Mouse (Mus musculus) right cerebral cortex, postnatal 14 days (tissue): ENCODE measurements around the gene Nudt9.
"Not testable (repeated sequence)": the region's sequence is repeated elsewhere in the genome, so short reads cannot be mapped to it uniquely, and the experiment has no call there.

Experiments
- DNase-seq: peaks from one replicate; pipeline ENCODE4 v3.0.0; 2022

Gene Nudt9

GRCm38 (mm10) chr5:104046256-104047199 is at the start of gene Nudt9:
TSS of gene Nudt9 (plus strand) at chr5:104046306.
- peak; percentile 99 for DNase-seq

GRCm38 (mm10) chr5:103998739-103999138 is 47.4 kb upstream of the Nudt9 start:
- no peak for DNase-seq

GRCm38 (mm10) chr5:103999738-104000137 is 46.4 kb upstream of the Nudt9 start:
- peak; percentile 88 for DNase-seq

GRCm38 (mm10) chr5:104002549-104003255 is 43.4 kb upstream of the Nudt9 start:
- no peak for DNase-seq

GRCm38 (mm10) chr5:104003256-104003931 is 42.7 kb upstream of the Nudt9 start:
- DNase-seq, result no peak

- DNase-seq, result no peak
These were observed 42.2 kb upstream of the Nudt9 start for GRCm38 (mm10) chr5:104003955-104004354.

- DNase-seq, result no peak
These were observed 39.3 kb upstream of the Nudt9 start for GRCm38 (mm10) chr5:104006811-104007210.

GRCm38 (mm10) chr5:104007801-104008200 is 38.3 kb upstream of the Nudt9 start:
- DNase-seq, result no peak

- no peak for DNase-seq
These were observed 36.7 kb upstream of the Nudt9 start for GRCm38 (mm10) chr5:104009421-104009820.

GRCm38 (mm10) chr5:104010261-104010660 is 35.8 kb upstream of the Nudt9 start:
- DNase-seq, result no peak

- no peak for DNase-seq
These were observed 34.7 kb upstream of the Nudt9 start for GRCm38 (mm10) chr5:104011419-104011818.

GRCm38 (mm10) chr5:104021597-104022378 is 24.3 kb upstream of the Nudt9 start, which contains the start of gene Hsd17b11:
TSS of gene Hsd17b11 (minus strand) at chr5:104021919.
- peak; percentile 62 for DNase-seq

GRCm38 (mm10) chr5:104022558-104022957 is 23.5 kb upstream of the Nudt9 start:
- DNase-seq, result no peak

- DNase-seq, result no peak
These were observed 22.7 kb upstream of the Nudt9 start for GRCm38 (mm10) chr5:104023289-104024020.

GRCm38 (mm10) chr5:104024193-104024592 is 21.9 kb upstream of the Nudt9 start:
- DNase-seq, result not testable (repeated sequence)

- no peak for DNase-seq
These were observed 21.3 kb upstream of the Nudt9 start for GRCm38 (mm10) chr5:104024762-104025161.

GRCm38 (mm10) chr5:104025245-104025854 is 20.8 kb upstream of the Nudt9 start:
- no peak for DNase-seq

GRCm38 (mm10) chr5:104032434-104033097 is 13.5 kb upstream of the Nudt9 start:
- DNase-seq, result no peak

- no peak for DNase-seq
These were observed 11.0 kb upstream of the Nudt9 start for GRCm38 (mm10) chr5:104035066-104035465.

GRCm38 (mm10) chr5:104035824-104036223 is 10.3 kb upstream of the Nudt9 start:
- no peak for DNase-seq

GRCm38 (mm10) chr5:104036686-104037085 is 9.4 kb upstream of the Nudt9 start:
- DNase-seq, result no peak
